Mouse (Mus musculus): Measurements from ENCODE around the gene Espn. TPM values are rescaled to one million over a fixed set of nuclear protein-coding genes. Genes with fewer than 3 reads are reported as not detected.

Gene Espn
- polyA plus RNA-seq, 1 experiment from 2014 or later, result 0.90 TPM

DNA sequence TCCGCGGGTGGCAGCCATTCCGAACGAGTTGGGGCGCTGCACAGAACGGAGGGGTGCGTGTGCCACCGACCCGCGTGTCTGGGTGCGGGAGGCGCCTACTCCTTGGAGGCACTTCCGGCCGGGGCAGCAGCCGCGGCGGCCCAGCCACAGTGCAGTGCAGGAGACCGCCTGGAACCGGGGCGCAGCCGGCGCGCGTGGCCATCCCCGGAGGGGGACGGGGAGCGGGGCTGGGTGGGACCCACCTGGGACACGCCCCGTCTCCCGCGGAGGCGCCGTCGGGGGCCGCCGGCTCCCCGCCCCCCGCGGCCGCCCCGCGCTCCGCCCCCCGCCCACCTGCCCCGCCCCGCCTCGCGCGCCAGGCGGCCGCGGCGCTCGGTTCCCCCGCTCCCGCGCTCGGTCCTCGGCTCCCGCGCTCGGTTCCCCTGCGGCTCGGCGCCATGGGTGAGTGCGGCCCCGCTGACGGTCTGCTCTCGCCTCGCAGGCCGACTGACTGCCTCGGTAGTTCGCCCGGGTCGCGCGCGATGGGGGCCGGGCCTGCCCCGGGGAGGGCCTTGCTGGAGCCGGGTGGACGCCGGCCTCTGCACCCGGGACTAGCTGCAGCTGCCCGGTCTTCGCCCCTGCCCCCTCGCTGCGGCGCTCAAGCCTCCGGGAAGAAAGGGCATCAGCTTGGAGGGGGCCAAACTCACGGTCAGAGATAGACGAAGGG, 65.5 kb downstream of the Espn start:
- Histone ChIP-seq H3K36me3 (ENCODE audit: control insufficient read depth, insufficient read depth, low read length) (no peaks in the 10 kb centered on the region), H3K9me3 (replicated peaks; ENCODE audit: control insufficient read depth, low read length) (no peaks in the 10 kb centered on the region), H3K4me2 (peak overlapping the region; percentile 78), H3K27ac (ENCODE audit: low read depth, low read length) (no peak overlapping the region), H3K4me3 (ENCODE audit: low read depth, low read length) (peak overlapping the region; percentile 85), H3K9ac (ENCODE audit: low read depth, low read length) (peak overlapping the region; percentile 82), H3K27me3 (ENCODE audit: control insufficient read depth, insufficient read depth, low read length) (peaks cover 3% of the 10 kb centered on the region; the same call in 1 of the 2 replicates), H3K4me1 (ENCODE audit: control insufficient read depth, insufficient read depth, low read length) (peaks cover 14% of the 10 kb centered on the region)
- WGBS (ENCODE audit: insufficient replicate concordance), result under 1% methylated on average over 60 of the region's 92 CpGs
- ATAC-seq (replicated peaks; ENCODE audit: insufficient number of reproducible peaks, low FRiP score, low TSS enrichment), result peak; percentile 75

DNA sequence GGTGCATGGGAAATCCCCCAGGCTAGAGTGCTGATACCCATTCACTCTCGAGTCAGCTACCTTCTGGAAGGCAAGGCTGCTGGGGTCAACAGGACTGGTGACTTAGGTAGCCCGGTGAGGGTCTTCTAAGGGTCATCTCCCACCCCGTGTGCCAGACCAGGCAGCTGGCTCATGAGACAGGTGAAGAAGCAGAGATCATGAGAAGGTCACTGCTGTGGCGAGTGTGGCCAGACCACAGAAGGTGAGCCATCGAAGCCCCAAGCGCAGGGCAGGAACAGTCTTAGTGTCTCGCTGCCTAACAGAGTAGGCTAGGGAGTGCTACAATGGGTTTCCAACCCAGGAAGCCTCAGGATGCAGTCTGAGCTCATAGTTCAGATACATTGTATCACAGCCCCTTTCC, 67.6 kb downstream of the Espn start:
- ATAC-seq (replicated peaks; ENCODE audit: insufficient number of reproducible peaks, low FRiP score, low TSS enrichment), result no peak
- H3K4me1 ChIP-seq (ENCODE audit: control insufficient read depth, insufficient read depth, low read length), result peaks cover 14% of the 10 kb centered on the region
- H3K27ac ChIP-seq (ENCODE audit: low read depth, low read length), result no peak overlapping the region
- peaks cover 3% of the 10 kb centered on the region; the same call in 1 of the 2 replicates for H3K27me3 ChIP-seq (ENCODE audit: control insufficient read depth, insufficient read depth, low read length)
- no peak overlapping the region for H3K9ac ChIP-seq (ENCODE audit: low read depth, low read length)
- no peak overlapping the region for H3K4me3 ChIP-seq (ENCODE audit: low read depth, low read length)
- H3K36me3 ChIP-seq (ENCODE audit: control insufficient read depth, insufficient read depth, low read length), result no peaks in the 10 kb centered on the region
- no peaks in the 10 kb centered on the region for H3K9me3 ChIP-seq (replicated peaks; ENCODE audit: control insufficient read depth, low read length)
- H3K4me2 ChIP-seq, result no peak overlapping the region
- WGBS (ENCODE audit: insufficient replicate concordance), result 73% methylated on average over 7 of the region's 7 CpGs

GRCm38 (mm10) chr4:152083611-152084220, 68.5 kb downstream of the Espn start:
- Histone ChIP-seq H3K9me3 (replicated peaks; ENCODE audit: control insufficient read depth, low read length) (no peaks in the 10 kb centered on the region), H3K4me2 (no peak overlapping the region), H3K4me3 (ENCODE audit: low read depth, low read length) (no peak overlapping the region), H3K27me3 (ENCODE audit: control insufficient read depth, insufficient read depth, low read length) (peaks cover 3% of the 10 kb centered on the region; the same call in 1 of the 2 replicates), H3K36me3 (ENCODE audit: control insufficient read depth, insufficient read depth, low read length) (no peaks in the 10 kb centered on the region), H3K27ac (ENCODE audit: low read depth, low read length) (no peak overlapping the region), H3K9ac (ENCODE audit: low read depth, low read length) (no peak overlapping the region), H3K4me1 (ENCODE audit: control insufficient read depth, insufficient read depth, low read length) (peaks cover 14% of the 10 kb centered on the region)
- ATAC-seq (replicated peaks; ENCODE audit: insufficient number of reproducible peaks, low FRiP score, low TSS enrichment), result no peak
- WGBS (ENCODE audit: insufficient replicate concordance), result 67% methylated on average over 7 of the region's 7 CpGs

DNA sequence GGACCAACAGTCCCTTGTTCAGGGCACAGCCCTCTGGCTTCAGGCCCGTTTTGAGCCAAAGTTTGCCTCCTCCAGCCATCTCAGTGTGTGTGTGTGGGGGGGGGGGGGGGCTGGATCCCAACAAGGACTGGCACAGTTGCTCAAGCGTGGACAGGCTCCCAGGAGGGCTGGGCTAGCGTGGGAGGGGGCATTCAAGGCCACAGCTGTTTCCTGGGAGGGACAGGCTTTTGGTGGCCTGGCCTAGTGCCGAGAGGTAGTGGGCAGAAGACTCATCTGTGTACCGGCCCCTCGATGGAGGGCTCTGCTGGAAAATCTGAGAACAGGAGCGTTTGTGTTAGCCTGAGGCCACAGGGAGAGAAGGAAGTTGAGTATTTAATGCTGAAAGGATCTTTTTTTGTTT, 72.2 kb downstream of the Espn start:
- Histone ChIP-seq H3K27me3 (ENCODE audit: control insufficient read depth, insufficient read depth, low read length) (no peaks in the 10 kb centered on the region), H3K4me3 (ENCODE audit: low read depth, low read length) (no peak overlapping the region), H3K36me3 (ENCODE audit: control insufficient read depth, insufficient read depth, low read length) (no peaks in the 10 kb centered on the region), H3K9ac (ENCODE audit: low read depth, low read length) (no peak overlapping the region), H3K27ac (ENCODE audit: low read depth, low read length) (no peak overlapping the region), H3K4me1 (ENCODE audit: control insufficient read depth, insufficient read depth, low read length) (no peaks in the 10 kb centered on the region), H3K9me3 (replicated peaks; ENCODE audit: control insufficient read depth, low read length) (no peaks in the 10 kb centered on the region), H3K4me2 (no peak overlapping the region)
- ATAC-seq (replicated peaks; ENCODE audit: insufficient number of reproducible peaks, low FRiP score, low TSS enrichment), result no peak
- WGBS (ENCODE audit: insufficient replicate concordance), result 56% methylated on average over 7 of the region's 7 CpGs

- Histone ChIP-seq H3K4me2 (no peak overlapping the region), H3K27ac (ENCODE audit: low read depth, low read length) (no peak overlapping the region), H3K4me3 (ENCODE audit: low read depth, low read length) (no peak overlapping the region), H3K36me3 (ENCODE audit: control insufficient read depth, insufficient read depth, low read length) (no peaks in the 10 kb centered on the region), H3K9me3 (replicated peaks; ENCODE audit: control insufficient read depth, low read length) (no peaks in the 10 kb centered on the region), H3K27me3 (ENCODE audit: control insufficient read depth, insufficient read depth, low read length) (no peaks in the 10 kb centered on the region), H3K9ac (ENCODE audit: low read depth, low read length) (no peak overlapping the region), H3K4me1 (ENCODE audit: control insufficient read depth, insufficient read depth, low read length) (no peaks in the 10 kb centered on the region)
- no peak for ATAC-seq (replicated peaks; ENCODE audit: insufficient number of reproducible peaks, low FRiP score, low TSS enrichment)
- 86% methylated on average over 3 of the region's 3 CpGs for WGBS (ENCODE audit: insufficient replicate concordance)
Measured at GRCm38 (mm10) chr4:152079261-152079660, 72.9 kb downstream of the Espn start.

DNA sequence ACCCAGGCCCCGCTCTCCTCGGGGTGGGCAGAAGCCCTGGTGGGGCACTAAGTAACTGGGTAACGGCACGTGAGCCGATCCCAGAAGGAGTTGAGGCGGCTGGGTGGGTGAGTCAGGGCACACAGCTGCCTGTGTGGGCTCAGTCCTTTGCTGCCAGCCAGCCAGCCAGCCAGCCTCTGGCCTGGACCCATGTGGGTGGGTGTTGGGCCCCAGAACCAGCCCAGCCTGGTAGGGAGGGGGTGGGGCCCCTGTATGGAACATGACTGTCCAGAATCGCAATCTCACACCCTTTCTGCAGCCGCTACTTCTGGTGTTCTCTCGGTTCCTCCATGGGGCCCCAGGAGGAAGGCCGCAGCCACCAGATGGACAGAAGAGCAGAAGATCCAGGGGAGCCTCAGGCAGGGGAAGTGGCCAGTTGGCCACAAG, 74.1 kb downstream of the Espn start:
- WGBS (ENCODE audit: insufficient replicate concordance), result 81% methylated on average over 10 of the region's 10 CpGs
- no peaks in the 10 kb centered on the region for H3K9me3 ChIP-seq (replicated peaks; ENCODE audit: control insufficient read depth, low read length)

GRCm38 (mm10) chr4:152077191-152077590, 75.0 kb downstream of the Espn start:
- no peak for ATAC-seq (replicated peaks; ENCODE audit: insufficient number of reproducible peaks, low FRiP score, low TSS enrichment)
- H3K9ac ChIP-seq (ENCODE audit: low read depth, low read length), result no peak overlapping the region
- no peaks in the 10 kb centered on the region for H3K9me3 ChIP-seq (replicated peaks; ENCODE audit: control insufficient read depth, low read length)
- H3K27me3 ChIP-seq (ENCODE audit: control insufficient read depth, insufficient read depth, low read length), result no peaks in the 10 kb centered on the region
- no peak overlapping the region for H3K4me3 ChIP-seq (ENCODE audit: low read depth, low read length)
- no peaks in the 10 kb centered on the region for H3K36me3 ChIP-seq (ENCODE audit: control insufficient read depth, insufficient read depth, low read length)
- H3K4me2 ChIP-seq, result no peak overlapping the region
- no peak overlapping the region for H3K27ac ChIP-seq (ENCODE audit: low read depth, low read length)
- peaks cover 5% of the 10 kb centered on the region for H3K4me1 ChIP-seq (ENCODE audit: control insufficient read depth, insufficient read depth, low read length)
- WGBS (ENCODE audit: insufficient replicate concordance), result 82% methylated on average over 9 of the region's 9 CpGs

More for the DNA sequence above, 74.1 kb downstream of the Espn start:
- Histone ChIP-seq H3K9ac (ENCODE audit: low read depth, low read length) (no peak overlapping the region), H3K36me3 (ENCODE audit: control insufficient read depth, insufficient read depth, low read length) (no peaks in the 10 kb centered on the region), H3K4me1 (ENCODE audit: control insufficient read depth, insufficient read depth, low read length) (no peaks in the 10 kb centered on the region), H3K27me3 (ENCODE audit: control insufficient read depth, insufficient read depth, low read length) (no peaks in the 10 kb centered on the region), H3K4me3 (ENCODE audit: low read depth, low read length) (no peak overlapping the region), H3K4me2 (no peak overlapping the region), H3K27ac (ENCODE audit: low read depth, low read length) (no peak overlapping the region)
- ATAC-seq (replicated peaks; ENCODE audit: insufficient number of reproducible peaks, low FRiP score, low TSS enrichment), result no peak

DNA sequence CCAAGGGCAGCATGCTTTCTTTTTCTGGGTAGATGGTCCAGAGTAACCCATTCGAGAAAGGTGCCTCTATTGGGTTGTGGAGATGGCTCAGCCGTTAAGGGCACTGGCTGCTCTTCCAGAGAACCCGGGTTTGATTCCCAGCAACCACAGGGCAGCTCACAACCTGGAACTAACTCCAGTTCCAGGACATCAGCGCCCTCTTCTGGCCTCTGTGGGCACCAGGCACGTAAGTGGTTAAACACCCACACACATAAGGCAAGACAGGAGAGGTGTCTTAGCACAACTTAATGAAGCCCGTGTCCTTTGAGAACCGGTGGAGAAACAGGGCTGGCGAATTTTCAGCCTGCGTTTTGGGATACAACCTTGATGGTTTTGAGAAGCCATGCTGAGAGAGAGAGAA, 77.6 kb downstream of the Espn start:
- no peaks in the 10 kb centered on the region for H3K36me3 ChIP-seq (ENCODE audit: control insufficient read depth, insufficient read depth, low read length)
- no peak for ATAC-seq (replicated peaks; ENCODE audit: insufficient number of reproducible peaks, low FRiP score, low TSS enrichment)
- 73% methylated on average over 9 of the region's 9 CpGs for WGBS (ENCODE audit: insufficient replicate concordance)

GRCm38 (mm10) chr4:152073715-152074114, 78.5 kb downstream of the Espn start:
- no peak overlapping the region for H3K9ac ChIP-seq (ENCODE audit: low read depth, low read length)
- ATAC-seq (replicated peaks; ENCODE audit: insufficient number of reproducible peaks, low FRiP score, low TSS enrichment), result no peak
- WGBS (ENCODE audit: insufficient replicate concordance), result 88% methylated on average over 6 of the region's 6 CpGs
- no peak overlapping the region for H3K4me2 ChIP-seq
- H3K9me3 ChIP-seq (replicated peaks; ENCODE audit: control insufficient read depth, low read length), result no peaks in the 10 kb centered on the region
- peaks cover 8% of the 10 kb centered on the region for H3K4me1 ChIP-seq (ENCODE audit: control insufficient read depth, insufficient read depth, low read length)
- no peak overlapping the region for H3K27ac ChIP-seq (ENCODE audit: low read depth, low read length)
- H3K27me3 ChIP-seq (ENCODE audit: control insufficient read depth, insufficient read depth, low read length), result no peaks in the 10 kb centered on the region
- H3K4me3 ChIP-seq (ENCODE audit: low read depth, low read length), result no peak overlapping the region
- H3K36me3 ChIP-seq (ENCODE audit: control insufficient read depth, insufficient read depth, low read length), result no peaks in the 10 kb centered on the region

More for the DNA sequence above, 77.6 kb downstream of the Espn start:
- H3K4me1 ChIP-seq (ENCODE audit: control insufficient read depth, insufficient read depth, low read length), result peaks cover 8% of the 10 kb centered on the region
- no peaks in the 10 kb centered on the region for H3K27me3 ChIP-seq (ENCODE audit: control insufficient read depth, insufficient read depth, low read length)
- no peak overlapping the region for H3K27ac ChIP-seq (ENCODE audit: low read depth, low read length)
- no peak overlapping the region for H3K9ac ChIP-seq (ENCODE audit: low read depth, low read length)
- no peak overlapping the region for H3K4me3 ChIP-seq (ENCODE audit: low read depth, low read length)
- no peak overlapping the region for H3K4me2 ChIP-seq
- H3K9me3 ChIP-seq (replicated peaks; ENCODE audit: control insufficient read depth, low read length), result no peaks in the 10 kb centered on the region

Measured in heart, embryonic 11.5 days (tissue).